Mouse (Mus musculus) granulocyte monocyte progenitor cell, adult 5-6 weeks (primary cell): ENCODE measurements around the gene Zfp729a. TPM values are rescaled to one million over a fixed set of nuclear protein-coding genes. Genes with fewer than 3 reads are reported as not detected.
A peak's percentile ranks its signal among the peaks of the same experiment; 100 is the strongest.
"Not testable (repeated sequence)": the region's sequence is repeated elsewhere in the genome, so short reads cannot be mapped to it uniquely, and the experiment has no call there.

Source experiments
- ATAC-seq: replicated peaks from 2 replicates; pipeline ENCODE4 v1.8.0; 2016; ENCODE audit warnings: mild to moderate bottlenecking, moderate TSS enrichment, inconsistent platforms; ENCODE audit not compliant: poor library complexity, severe bottlenecking
- total RNA-seq, 2 experiments: library from RNA; stranded (forward) in 1 of 2; stranded (reverse) in 1 of 2; fragments of 200-712, 200-1000 nt in 1 of 2; fragments of >200 nt in 1 of 2; fragmentation: Nextera tagmentation in 1 of 2; gene quantifications; 2 replicates each; pipeline ENCODE4 v1.2.3; 2014 to 2017

The Zfp729a gene
- total RNA-seq (2014; fragmentation: Nextera tagmentation) (15.0 and 17.6 TPM in 2 replicates), total RNA-seq (2017) (7.4 and 14.4 TPM in 2 replicates)

GRCm38 (mm10) chr13:67637294-67638007 lies at the start of gene Zfp729a, which contains the start of gene Gm49345:
Gene Zfp729a, minus strand, starts transcription at chr13:67637791.
Gene Gm49345, minus strand, starts transcription at chr13:67637769.
- peak; percentile 98 for ATAC-seq

- ATAC-seq, result no peak
These were observed 49.4 kb upstream of the Zfp729a start, which contains the start of gene Zfp738 for GRCm38 (mm10) chr13:67686971-67687370. Gene Zfp738, minus strand, starts transcription at chr13:67687071.

DNA sequence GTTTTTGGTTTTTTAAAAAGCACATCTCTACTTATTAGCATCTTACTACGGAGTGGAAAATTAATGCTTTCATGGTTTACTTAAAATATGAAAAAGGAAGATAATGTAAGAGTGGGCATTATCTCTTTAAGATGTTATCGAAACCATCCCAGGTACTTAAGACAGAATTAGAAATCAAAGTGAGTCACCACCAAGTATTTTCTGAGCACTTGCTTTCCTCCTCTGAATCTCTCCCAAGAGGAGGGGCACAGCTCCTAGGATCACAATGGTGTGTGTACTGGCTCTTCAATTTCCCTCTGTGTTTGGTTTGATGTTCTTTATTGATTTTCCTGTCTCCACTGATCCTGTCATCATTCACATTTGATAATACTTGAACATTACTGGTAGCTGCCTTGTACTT lies 46.2 kb upstream of the Zfp729a start:
- ATAC-seq, result not testable (repeated sequence)

GRCm38 (mm10) chr13:67682959-67683735 lies 45.6 kb upstream of the Zfp729a start:
- ATAC-seq, result peak; percentile 100

GRCm38 (mm10) chr13:67674902-67675301 lies 37.3 kb upstream of the Zfp729a start:
- peak; percentile 66 for ATAC-seq

GRCm38 (mm10) chr13:67652496-67652895 lies 14.9 kb upstream of the Zfp729a start:
- ATAC-seq, result no peak

GRCm38 (mm10) chr13:67610108-67610507 lies 27.5 kb downstream of the Zfp729a start:
- ATAC-seq, result no peak

DNA sequence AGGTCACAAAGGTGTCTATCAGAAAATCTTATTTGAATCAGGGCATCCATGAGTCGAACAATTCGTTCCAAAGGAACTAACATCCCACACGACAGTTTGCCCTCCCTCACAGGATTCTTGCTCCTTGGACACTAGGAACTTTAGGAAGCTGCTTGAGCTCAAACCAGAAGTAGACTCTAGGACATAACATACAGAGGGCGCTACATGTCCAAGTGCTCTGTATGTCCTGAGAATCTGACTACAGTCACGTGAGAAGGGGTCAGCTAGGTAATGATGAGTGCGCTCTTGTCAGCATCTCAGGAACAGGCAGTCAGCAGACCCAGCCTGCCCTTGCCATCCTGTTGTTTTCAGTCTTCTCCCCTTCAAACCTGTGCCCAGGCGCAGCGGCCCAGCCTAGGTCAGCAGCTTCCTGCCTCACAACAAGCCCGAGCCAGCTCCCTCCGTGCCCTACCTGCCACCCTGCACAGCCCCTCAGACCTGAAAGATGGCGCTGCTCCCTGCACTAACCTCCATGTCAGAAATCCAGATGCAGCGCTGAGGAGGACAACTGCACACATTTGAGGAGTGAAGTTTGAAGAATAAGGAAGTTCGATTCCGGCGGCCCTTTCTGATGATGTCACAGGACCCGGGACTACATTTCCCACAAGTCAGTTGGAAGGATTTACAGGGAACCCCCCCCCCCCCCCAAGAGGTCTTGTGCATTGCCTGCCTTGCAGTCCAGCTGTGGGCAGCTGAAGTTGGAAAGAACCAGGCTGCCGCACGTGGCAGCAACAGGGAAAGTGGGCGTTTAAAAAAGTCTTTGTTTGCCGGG lies 28.3 kb downstream of the Zfp729a start, which contains the start of gene Zfp729b:
Zfp729b (minus strand) TSS at position 642 of the 811 bp plus-strand sequence.
- peak; percentile 94 for ATAC-seq

- ATAC-seq, result no peak
These were observed 64.9 kb downstream of the Zfp729a start for GRCm38 (mm10) chr13:67572591-67573189.

Other genes with a start within 250 kb of the Zfp729a start
- 5.4 and 15.3 TPM in 2 replicates for gene Zfp429, start 238.0 kb downstream of the Zfp729a start, total RNA-seq (2014; fragmentation: Nextera tagmentation)
- gene Zfp429, start 238.0 kb downstream of the Zfp729a start, total RNA-seq (2017), result 5.6 and 6.1 TPM in 2 replicates
- 0.60 and 1.1 TPM in 2 replicates for gene Zfp459, start 216.4 kb downstream of the Zfp729a start, total RNA-seq (2014; fragmentation: Nextera tagmentation)
- gene Zfp459, start 216.4 kb downstream of the Zfp729a start, total RNA-seq (2017), result 0.86 and 0.88 TPM in 2 replicates
- 8.4 and 8.7 TPM in 2 replicates for gene Zfp874a, start 186.2 kb downstream of the Zfp729a start, total RNA-seq (2014; fragmentation: Nextera tagmentation)
- gene Zfp874a, start 186.2 kb downstream of the Zfp729a start, total RNA-seq (2017), result 6.6 and 15.0 TPM in 2 replicates
- 5.8 and 7.3 TPM in 2 replicates for gene Zfp874b, start 153.5 kb downstream of the Zfp729a start, total RNA-seq (2014; fragmentation: Nextera tagmentation)
- gene Zfp874b, start 153.5 kb downstream of the Zfp729a start, total RNA-seq (2017), result 4.5 and 8.5 TPM in 2 replicates
- 8.5 and 11.4 TPM in 2 replicates for gene Zfp58, start 137.2 kb downstream of the Zfp729a start, total RNA-seq (2014; fragmentation: Nextera tagmentation)
- gene Zfp58, start 137.2 kb downstream of the Zfp729a start, total RNA-seq (2017), result 8.3 and 11.9 TPM in 2 replicates
- not detected in 2 replicates for gene Gm26965, start 111.6 kb downstream of the Zfp729a start, total RNA-seq (2014; fragmentation: Nextera tagmentation)
- gene Gm26965, start 111.6 kb downstream of the Zfp729a start, total RNA-seq (2017), result not detected in 2 replicates
- gene Zfp87, start 111.6 kb downstream of the Zfp729a start, total RNA-seq (2014; fragmentation: Nextera tagmentation), result 22.9 and 26.6 TPM in 2 replicates
- 10.7 and 17.8 TPM in 2 replicates for gene Zfp87, start 111.6 kb downstream of the Zfp729a start, total RNA-seq (2017)
- gene Zfp748, start 84.0 kb downstream of the Zfp729a start, total RNA-seq (2014; fragmentation: Nextera tagmentation), result 10.0 and 12.3 TPM in 2 replicates
- gene Zfp748, start 84.0 kb downstream of the Zfp729a start, total RNA-seq (2017), result 8.6 and 11.6 TPM in 2 replicates
- 10.8 and 17.2 TPM in 2 replicates for gene Zfp729b, start 28.1 kb downstream of the Zfp729a start, total RNA-seq (2014; fragmentation: Nextera tagmentation)
- 16.1 and 16.3 TPM in 2 replicates for gene Zfp729b, start 28.1 kb downstream of the Zfp729a start, total RNA-seq (2017)
- 3.4 TPM in 1 of 2 replicates, not detected in the other for gene Gm49345, start within 50 bp of the Zfp729a start, total RNA-seq (2014; fragmentation: Nextera tagmentation)
- not detected in 2 replicates for gene Gm49345, start within 50 bp of the Zfp729a start, total RNA-seq (2017)
- gene Zfp738, start 49.3 kb upstream of the Zfp729a start, total RNA-seq (2014; fragmentation: Nextera tagmentation), result 26.8 and 28.6 TPM in 2 replicates
- 6.9 and 27.3 TPM in 2 replicates for gene Zfp738, start 49.3 kb upstream of the Zfp729a start, total RNA-seq (2017)
- 12.1 and 12.6 TPM in 2 replicates for gene Zfp65, start 91.4 kb upstream of the Zfp729a start, total RNA-seq (2014; fragmentation: Nextera tagmentation)
- 12.1 and 18.0 TPM in 2 replicates for gene Zfp65, start 91.4 kb upstream of the Zfp729a start, total RNA-seq (2017)
- 6.3 and 7.5 TPM in 2 replicates for gene Zfp85, start 117.4 kb upstream of the Zfp729a start, total RNA-seq (2014; fragmentation: Nextera tagmentation)
- gene Zfp85, start 117.4 kb upstream of the Zfp729a start, total RNA-seq (2017), result 7.3 and 7.8 TPM in 2 replicates
- 2.7 and 3.6 TPM in 2 replicates for gene Zfp493, start 141.9 kb upstream of the Zfp729a start, total RNA-seq (2014; fragmentation: Nextera tagmentation)
- gene Zfp493, start 141.9 kb upstream of the Zfp729a start, total RNA-seq (2017), result 3.0 and 3.9 TPM in 2 replicates
- gene Zfp273, start 175.9 kb upstream of the Zfp729a start, total RNA-seq (2014; fragmentation: Nextera tagmentation), result 3.7 and 5.9 TPM in 2 replicates
- 6.0 and 7.0 TPM in 2 replicates for gene Zfp273, start 175.9 kb upstream of the Zfp729a start, total RNA-seq (2017)
- 1.6 TPM in 1 of 2 replicates, not detected in the other for gene Gm10037, start 193.3 kb upstream of the Zfp729a start, total RNA-seq (2014; fragmentation: Nextera tagmentation)
- 1.0 TPM in 1 of 2 replicates, not detected in the other for gene Gm10037, start 193.3 kb upstream of the Zfp729a start, total RNA-seq (2017)
- not detected in 2 replicates for gene BC048507, start 225.5 kb upstream of the Zfp729a start, total RNA-seq (2014; fragmentation: Nextera tagmentation)
- gene BC048507, start 225.5 kb upstream of the Zfp729a start, total RNA-seq (2017), result not detected in 2 replicates